Mouse (Mus musculus) brain, embryonic 18.5 days (tissue): Measurements from ENCODE around the gene Rps28.
A peak's percentile ranks its signal among the peaks of the same experiment; 100 is the strongest.
"Not testable (repeated sequence)": the region's sequence is repeated elsewhere in the genome, so short reads cannot be mapped to it uniquely, and the experiment has no call there.

Source experiments
- DNase-seq: peaks from one replicate; pipeline ENCODE4 v3.0.0-alpha.2; 2012; ENCODE audit warnings: low read depth, low spot score

The Rps28 gene

DNA sequence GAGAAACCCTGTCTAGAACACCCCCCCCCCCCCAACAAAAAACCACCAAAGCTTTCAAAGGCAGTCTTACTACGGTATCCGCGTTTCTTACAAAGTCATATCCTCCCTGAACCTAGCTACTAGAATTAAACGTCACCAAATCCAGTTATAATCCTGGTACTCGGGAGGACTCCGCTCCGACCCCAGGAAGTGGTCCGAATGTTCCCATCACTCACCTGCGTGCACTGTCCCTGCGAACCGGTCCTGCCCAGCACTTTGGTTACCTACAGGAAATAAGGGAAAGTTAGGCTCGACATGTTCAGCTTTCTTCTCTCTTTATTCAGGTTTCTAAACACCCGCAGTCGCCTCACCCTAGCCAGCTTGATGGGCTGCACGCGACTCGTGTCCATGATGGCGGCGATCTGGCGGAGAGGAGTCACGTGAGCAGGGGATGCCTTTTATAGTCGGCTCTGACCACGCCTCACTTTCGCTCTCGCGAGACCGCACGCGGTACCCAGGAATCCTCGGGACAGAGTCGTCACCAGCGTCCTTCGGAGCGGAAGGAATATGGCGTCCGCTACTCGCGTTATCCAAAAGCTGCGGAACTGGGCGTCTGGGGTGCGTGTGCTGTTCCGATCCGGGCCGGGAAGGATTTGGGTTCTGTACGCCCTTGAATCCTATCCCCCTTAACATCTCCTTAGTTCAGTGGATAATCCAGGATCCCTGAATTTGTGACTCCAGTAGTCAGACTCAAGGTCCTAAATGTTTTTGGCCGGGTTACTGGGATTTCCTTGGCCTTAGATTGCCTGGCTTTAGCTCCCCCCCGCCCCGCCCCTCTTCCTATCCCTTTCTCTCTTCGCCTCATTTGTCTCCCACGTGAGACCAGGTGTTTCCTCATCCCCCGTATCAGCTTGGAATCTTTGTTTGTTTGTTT lies at the start of gene Rps28, which contains the start of gene Ndufa7:
Rps28 (minus strand) TSS at position 479 of the 913 bp plus-strand sequence.
Ndufa7 (plus strand) TSS at position 489 of the 913 bp plus-strand sequence.
- peak; percentile 91 for DNase-seq

DNA sequence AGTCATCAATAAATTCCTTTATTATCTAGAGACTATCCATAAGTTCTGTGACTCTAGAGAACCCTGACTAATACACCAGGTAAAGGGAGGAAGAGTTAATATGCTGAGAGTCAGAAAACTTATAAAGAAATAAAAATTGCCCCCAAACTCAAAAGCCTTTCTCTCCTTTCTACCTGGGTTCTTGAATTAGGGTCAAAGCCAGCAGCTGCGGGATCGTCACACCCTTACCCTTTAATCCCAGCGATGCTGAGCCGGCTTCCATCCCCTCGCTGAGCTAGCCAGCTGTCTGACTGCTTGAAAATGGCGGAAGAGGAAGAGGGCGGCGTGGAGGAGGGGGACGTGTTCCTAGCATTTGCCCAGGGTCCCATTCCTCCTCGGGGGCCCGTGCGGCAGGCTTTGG lies 49.2 kb upstream of the Rps28 start, which contains the start of gene Gm7029:
Gm7029 (plus strand) TSS at position 301 of the 400 bp plus-strand sequence.
- not testable (repeated sequence) for DNase-seq

GRCm38 (mm10) chr17:33865330-33866030 lies 41.1 kb upstream of the Rps28 start:
- no peak for DNase-seq

DNA sequence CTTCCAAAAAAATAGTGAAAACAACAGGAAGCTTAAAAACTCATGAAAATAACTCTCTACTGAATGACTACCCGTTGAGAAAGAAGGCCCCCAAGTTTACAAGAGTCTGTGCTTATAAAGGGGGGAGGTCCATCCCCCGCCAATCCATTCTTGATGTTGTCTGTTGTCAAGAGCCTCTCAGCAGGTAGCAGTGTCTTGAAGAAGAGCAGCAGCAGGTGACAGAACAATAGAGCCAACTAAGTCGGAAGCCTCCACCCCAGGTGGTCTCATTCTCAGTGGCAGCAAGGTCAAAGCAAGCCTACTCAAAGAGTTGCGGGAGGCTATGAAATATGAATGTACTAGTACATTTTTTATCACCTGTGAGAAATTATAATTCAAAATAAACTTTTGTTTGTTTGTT lies 33.5 kb upstream of the Rps28 start:
- no peak for DNase-seq

GRCm38 (mm10) chr17:33851331-33851730 lies 27.0 kb upstream of the Rps28 start:
- DNase-seq, result no peak

DNA sequence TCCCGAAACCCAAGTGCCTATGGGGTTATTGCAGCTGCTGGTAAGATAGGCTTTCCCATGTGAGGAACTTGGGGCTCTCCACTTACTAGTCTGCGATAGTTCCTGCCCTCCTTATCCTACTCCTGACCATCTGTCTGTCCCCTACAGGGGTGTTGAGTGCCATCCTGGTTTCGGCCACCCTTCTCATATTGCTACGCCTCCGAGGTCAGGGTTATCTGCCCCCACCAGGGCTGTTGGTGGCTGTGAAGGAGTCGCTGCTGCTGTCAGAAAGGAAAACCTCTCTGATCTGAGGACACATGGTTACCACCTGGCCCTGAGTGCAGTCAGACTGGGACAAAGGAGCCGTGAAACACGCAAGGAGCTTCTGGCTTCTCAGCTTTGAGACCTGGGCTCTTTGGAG lies 23.8 kb upstream of the Rps28 start:
- no peak for DNase-seq

DNA sequence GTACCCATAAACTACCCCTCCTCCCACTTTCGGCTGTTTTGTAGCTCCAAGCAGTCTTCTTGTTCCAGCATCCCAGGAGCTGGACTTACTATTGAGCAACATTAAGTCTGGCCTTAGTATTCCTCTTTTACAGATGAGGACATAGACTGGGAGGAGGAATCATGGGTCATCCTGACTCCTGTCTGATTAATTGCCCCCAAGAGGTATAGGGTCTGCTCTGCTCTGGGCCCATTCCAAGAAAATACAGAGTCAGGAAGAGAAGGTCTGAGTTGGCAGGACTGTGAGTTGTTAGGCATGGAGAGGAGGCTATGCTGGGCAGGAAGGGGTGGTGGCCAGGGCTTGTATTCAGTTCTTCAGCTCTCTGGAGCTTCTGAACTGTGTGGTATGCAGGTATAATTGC lies 19.8 kb upstream of the Rps28 start:
- no peak for DNase-seq

DNA sequence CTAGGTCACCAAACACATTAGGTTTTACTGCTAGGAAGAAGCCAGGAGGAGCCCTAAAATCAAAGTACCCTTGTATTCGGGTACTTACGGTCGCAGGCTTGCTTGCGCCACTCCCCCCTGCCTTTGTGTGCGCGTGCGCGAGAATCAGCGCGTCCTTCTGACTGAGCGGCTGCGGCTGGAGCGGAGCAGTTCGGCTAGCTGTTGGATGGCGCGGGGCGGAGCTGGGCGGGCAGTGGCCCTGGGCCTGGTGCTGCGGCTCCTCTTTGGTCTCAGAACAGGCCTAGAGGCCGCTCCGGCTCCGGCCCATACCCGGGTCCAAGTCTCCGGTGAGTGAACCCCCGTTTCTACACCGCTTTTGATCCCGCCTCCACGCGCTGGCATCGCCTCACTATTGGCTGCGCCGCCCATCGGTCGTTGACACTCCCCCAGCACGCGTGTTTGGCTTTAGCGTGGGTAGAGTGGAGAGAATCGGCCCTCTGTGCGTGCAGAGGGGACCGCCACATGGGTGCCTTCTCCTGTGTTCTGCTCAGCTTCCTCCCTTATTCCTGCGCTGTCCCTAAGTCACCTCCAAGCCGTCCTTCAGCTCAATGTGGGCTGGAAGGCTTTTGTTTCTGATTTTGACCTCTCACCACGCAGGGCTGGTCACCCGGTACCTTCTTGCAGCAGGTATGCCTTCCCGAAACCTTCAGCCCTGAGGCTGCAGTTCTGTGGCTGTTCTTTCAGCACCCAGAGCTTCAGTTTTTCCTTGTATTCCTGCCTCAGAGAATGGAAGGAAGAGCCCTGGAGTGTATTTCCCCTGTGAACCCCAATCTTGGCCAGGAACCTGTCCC lies 18.8 kb upstream of the Rps28 start, which contains the start of gene Cd320:
Cd320 (plus strand) TSS at position 126 of the 830 bp plus-strand sequence.
- peak; percentile 84 for DNase-seq

DNA sequence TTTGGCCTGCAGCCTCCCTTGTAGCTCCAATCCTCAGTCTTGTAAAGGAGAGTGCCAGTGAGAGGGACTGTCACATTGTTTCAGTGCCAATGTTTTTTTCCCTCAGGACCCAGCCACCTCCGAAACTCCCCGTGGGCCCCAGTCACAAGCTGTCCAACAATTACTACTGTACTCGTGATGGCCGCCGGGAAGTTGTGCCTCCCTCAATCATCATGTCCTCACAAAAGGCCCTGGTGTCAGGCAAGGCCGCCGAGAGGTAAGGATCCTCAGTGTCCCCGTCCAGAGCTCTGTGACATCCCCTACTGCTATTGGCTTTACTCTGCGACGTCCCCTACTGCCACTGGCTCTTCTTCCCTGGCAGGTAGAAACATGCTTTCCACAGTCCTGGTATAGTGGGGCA lies 5.2 kb upstream of the Rps28 start:
- DNase-seq, result no peak

DNA sequence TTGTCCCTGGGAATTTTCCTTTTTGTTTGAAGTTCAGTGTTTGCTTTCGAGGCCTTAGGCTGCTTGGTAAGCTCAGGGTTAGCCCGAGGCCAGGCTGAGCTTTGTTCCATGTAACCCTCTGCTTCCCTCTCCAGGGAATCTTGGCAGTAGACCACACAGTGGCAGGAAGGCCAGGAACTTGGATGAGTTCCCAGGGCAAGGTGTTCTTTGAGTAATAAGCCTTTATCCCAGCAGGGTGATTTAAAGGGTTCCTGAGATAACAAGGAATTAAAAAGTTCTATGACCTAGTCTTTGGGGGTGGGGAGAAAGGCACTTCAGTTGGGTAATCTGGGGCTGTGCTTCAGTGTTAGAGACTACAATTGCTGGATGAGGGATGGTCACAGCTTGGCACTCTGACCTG lies 4.5 kb upstream of the Rps28 start:
- no peak for DNase-seq

DNA sequence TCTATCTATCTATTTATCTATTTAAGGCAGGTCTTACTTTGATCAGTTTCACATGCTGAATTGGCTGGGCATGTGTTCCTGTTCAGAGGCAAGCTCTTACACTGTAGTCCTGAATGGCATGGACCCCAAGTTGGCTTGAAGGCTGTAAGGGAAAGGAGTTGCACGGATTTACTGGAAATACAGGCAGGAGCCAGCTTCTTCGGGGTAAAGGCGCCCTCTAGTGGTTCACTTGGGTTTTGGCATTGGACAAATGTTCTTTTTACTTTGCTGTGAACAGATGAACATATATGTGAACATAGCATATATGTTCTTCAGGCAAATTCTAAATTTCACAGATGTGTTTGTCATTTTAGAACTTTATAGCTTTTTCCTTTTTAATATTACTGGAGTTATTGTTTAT lies 2.5 kb upstream of the Rps28 start:
- no peak for DNase-seq

DNA sequence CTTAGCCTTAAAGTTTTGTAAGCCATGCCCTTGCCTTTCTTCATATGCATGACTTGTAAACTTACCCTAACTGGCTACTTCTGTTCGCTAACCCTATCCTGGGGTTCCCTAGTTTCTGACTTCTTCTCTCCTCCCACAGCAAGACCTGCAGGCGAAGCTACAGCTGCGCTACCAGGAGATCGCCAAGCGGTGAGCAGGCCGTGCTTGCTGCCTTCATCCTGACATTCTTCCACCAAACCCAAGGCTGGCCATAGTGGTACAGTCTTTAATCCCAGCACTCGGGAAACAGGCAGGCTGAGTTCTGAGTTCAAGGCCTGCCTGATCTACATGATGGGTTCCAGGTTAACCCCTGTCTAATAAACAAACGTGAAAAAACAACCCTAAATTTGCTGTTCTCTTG lies 1.1 kb upstream of the Rps28 start:
- no peak for DNase-seq

DNA sequence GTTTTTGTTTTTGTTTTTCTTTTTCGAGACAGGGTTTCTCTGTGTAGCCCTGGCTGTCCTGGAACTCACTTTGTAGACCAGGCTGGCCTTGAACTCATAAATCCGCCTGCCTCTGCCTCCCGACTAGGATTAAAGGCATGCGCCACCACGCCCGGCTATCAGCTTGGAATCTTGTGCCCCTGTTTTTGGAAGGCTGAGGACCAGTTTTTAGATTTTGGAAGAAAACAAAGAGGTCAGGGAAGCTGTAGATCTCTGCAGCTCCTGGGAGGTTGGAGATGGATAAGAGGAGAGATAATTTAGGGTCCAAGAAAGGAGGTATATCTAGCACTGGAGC lies 602 bp upstream of the Rps28 start:
- not testable (repeated sequence) for DNase-seq

GRCm38 (mm10) chr17:33823171-33823570 lies 1.2 kb downstream of the Rps28 start:
- DNase-seq, result not testable (repeated sequence)

- no peak for DNase-seq
Measured at GRCm38 (mm10) chr17:33822436-33822959, 1.9 kb downstream of the Rps28 start.

- DNase-seq, result no peak
Measured at GRCm38 (mm10) chr17:33817969-33818643, 6.3 kb downstream of the Rps28 start.

DNA sequence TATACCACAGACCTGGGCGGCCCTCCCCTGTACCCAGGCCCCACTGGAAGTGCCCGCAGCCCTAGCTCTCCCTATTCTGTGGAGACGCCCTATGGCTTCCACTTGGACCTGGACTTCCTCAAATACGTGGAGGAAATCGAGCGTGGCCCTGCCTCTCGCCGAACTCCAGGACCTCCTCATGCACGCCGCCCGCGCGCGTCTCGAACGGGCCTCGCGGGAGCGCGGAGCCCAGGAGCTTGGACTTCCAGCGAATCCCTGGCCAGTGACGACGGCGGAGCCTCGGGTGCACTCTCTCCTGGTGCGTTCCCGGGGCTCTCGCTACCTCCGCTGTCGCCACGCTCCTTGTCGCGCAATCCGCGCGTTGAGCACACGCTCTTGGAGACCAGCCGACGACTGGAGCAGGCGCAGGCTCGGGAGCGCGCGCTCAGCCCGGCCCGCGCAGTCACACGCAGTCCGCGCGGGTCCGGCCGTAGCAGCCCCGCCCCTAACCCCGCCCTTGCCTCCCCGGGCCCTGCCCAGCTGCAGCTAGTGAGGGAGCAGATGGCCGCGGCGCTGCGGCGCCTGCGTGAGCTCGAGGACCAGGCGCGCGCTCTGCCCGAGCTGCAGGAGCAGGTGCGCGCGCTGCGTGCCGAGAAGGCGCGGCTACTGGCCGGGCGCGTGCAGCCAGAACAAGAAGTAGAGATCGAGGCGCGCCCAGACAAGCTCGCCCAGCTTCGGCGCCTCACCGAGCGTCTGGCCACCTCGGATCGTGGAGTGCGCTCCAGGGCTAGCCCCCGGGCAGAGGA lies 7.0 kb downstream of the Rps28 start:
- peak; percentile 92 for DNase-seq

- no peak for DNase-seq
Measured at GRCm38 (mm10) chr17:33816612-33817011, 7.8 kb downstream of the Rps28 start.

DNA sequence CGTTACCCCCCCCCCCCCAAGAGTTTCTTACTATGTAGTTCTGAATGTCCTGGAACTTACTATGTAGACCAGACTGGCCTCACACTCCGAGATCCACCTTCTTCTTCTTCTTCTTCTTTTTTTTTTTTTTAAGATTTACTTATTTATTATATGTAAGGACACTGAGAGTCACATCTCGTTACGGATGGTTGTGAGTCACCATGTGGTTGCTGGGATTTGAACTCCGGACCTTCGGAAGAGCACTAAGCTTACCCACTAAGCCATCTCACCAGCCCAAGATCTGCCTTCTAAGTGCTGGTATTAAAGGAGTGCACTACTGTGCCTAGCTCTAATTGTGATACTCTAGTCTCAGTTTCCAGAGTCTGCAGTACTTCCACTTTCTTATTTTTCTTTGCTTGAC lies 9.0 kb downstream of the Rps28 start:
- no peak for DNase-seq

- no peak for DNase-seq
Measured at GRCm38 (mm10) chr17:33812990-33813389, 11.4 kb downstream of the Rps28 start.
